Mouse (Mus musculus) hindbrain, embryonic 11.5 days (tissue): ENCODE results near the gene Sept1. TPM values are rescaled to one million over a fixed set of nuclear protein-coding genes. Genes with fewer than 3 reads are reported as not detected.
"Not testable (repeated sequence)": the region's sequence is repeated elsewhere in the genome, so short reads cannot be mapped to it uniquely, and the experiment has no call there.

Experiments
- ATAC-seq: fragments of 200-750 bp; cut with Nextera tagmentation; 2 replicates; pipeline ENCODE4 v1.8.0; 2017; ENCODE audit warnings: mild to moderate bottlenecking, moderate TSS enrichment, moderate library complexity; ENCODE audit not compliant: low FRiP score
- DNase-seq: peaks from one replicate; pipeline ENCODE4 v3.0.0-alpha.2; 2015; ENCODE audit warnings: low spot score
- H3K27ac ChIP-seq: fragments of 300-500 bp; sonication (generic); 2 replicates; pipeline ENCODE4 v1.5.1; 2014; ENCODE audit warnings: mild to moderate bottlenecking, low read depth, low read length
- H3K27me3 ChIP-seq: fragments of 300-500 bp; sonication (generic); 2 replicates; pipeline ENCODE4 v1.6.1; 2014; ENCODE audit warnings: mild to moderate bottlenecking, low read length, moderate library complexity, mixed read lengths; ENCODE audit not compliant: control insufficient read depth, insufficient read depth
- H3K36me3 ChIP-seq: fragments of 300-500 bp; sonication (generic); 2 replicates; pipeline ENCODE4 v1.6.1; 2014; ENCODE audit warnings: mild to moderate bottlenecking, low read length, moderate library complexity, mixed read lengths; ENCODE audit not compliant: control insufficient read depth, insufficient read depth
- H3K4me1 ChIP-seq: fragments of 300-500 bp; sonication (generic); replicated peaks from 2 replicates; pipeline ENCODE4 v1.6.1; 2014; ENCODE audit warnings: low read length, mixed read lengths; ENCODE audit not compliant: control insufficient read depth, insufficient read depth
- H3K4me2 ChIP-seq: fragments of 300-500 bp; sonication (generic); replicated peaks from 2 replicates; pipeline ENCODE4 v1.6.1; 2014; ENCODE audit warnings: mild to moderate bottlenecking, low read depth, low read length
- H3K4me3 ChIP-seq: fragments of 300-500 bp; sonication (generic); 2 replicates; pipeline ENCODE4 v1.5.1; 2014; ENCODE audit warnings: low read depth, low read length
- H3K9ac ChIP-seq: fragments of 300-500 bp; sonication (generic); 2 replicates; pipeline ENCODE4 v1.6.1; 2014; ENCODE audit warnings: low read depth, low read length
- H3K9me3 ChIP-seq: fragments of 300-500 bp; sonication (generic); 2 replicates; pipeline ENCODE4 v1.6.1; 2016; ENCODE audit warnings: low read length; ENCODE audit not compliant: control insufficient read depth
- WGBS: fragments of 180-500 bp; shearing (Covaris S2); extraction: QIAGEN DNeasy Blood & Tissue Kit; methylation state at CpG from one replicate; pipeline ENCODE4 v1.1.7; 2014; 5-methylcytosine and 5-hydroxymethylcytosine counted together
- polyA plus RNA-seq: library from polyadenylated mRNA; unstranded; fragments of >200 nt; fragmentation: Nextera tagmentation; extraction: Ambion mirVana; gene quantifications from 2 replicates; pipeline ENCODE4 v1.2.1, GENCODE M21; 2014

The Sept1 gene
- polyA plus RNA-seq, 1 experiment from 2014 or later = 30.0 TPM

DNA sequence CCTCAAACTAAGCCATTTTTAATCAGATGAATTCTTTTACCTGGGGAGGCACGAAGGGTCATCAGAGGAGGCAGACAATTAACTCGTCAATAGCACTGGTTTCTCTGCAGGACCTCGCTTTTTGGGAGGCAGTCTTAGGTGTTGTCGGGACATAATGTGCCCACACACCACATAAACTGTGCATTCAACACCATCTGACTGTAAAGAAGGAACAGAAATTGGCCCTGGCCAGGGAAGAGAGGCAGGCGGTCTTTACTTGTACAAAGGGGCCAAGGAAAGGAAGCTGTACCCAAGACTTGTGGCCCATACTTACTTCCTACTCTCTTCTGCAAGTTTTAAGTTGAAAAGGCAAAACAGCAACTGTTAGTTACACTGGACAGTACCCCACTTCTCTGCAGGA lies 23.6 kb upstream of the Sept1 start:
- Histone ChIP-seq H3K9ac (no peak overlapping the region), H3K4me1 (peaks cover 2% of the 10 kb centered on the region), H3K4me2 (no peak overlapping the region), H3K4me3 (no peak overlapping the region), H3K27me3 (no peaks in the 10 kb centered on the region), H3K36me3 (no peaks in the 10 kb centered on the region), H3K9me3 (no peaks in the 10 kb centered on the region), H3K27ac (no peak overlapping the region)
- ATAC-seq (no peak), DNase-seq (no peak)
- 84% methylated on average over 5 of the region's 5 CpGs for WGBS

DNA sequence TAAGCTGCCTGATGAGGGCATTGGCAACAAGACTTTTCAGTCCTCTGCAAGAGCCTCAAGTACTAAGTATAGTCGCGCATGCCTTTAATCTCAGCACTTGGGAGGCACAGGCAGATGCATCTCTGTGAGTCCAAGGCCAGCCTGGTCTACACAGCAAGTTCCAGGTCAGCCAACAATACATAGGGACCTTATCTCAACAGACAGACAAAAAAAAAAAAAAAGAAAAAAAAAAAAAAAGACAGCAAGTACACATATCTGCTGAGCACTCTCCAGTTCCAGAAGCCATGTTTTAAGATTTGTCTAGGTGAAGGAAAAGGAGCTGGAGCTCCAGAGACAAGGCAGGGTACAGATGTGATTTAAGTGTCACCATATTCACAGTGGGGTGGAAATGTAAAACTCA lies 23.0 kb upstream of the Sept1 start:
- Histone ChIP-seq H3K4me1 (peaks cover 2% of the 10 kb centered on the region), H3K9me3 (no peaks in the 10 kb centered on the region), H3K36me3 (no peaks in the 10 kb centered on the region), H3K9ac (no peak overlapping the region), H3K27me3 (no peaks in the 10 kb centered on the region), H3K27ac (no peak overlapping the region), H3K4me3 (no peak overlapping the region), H3K4me2 (no peak overlapping the region)
- no peak for DNase-seq
- no peak for ATAC-seq
- WGBS = 90% methylated on average over 2 of the region's 2 CpGs

DNA sequence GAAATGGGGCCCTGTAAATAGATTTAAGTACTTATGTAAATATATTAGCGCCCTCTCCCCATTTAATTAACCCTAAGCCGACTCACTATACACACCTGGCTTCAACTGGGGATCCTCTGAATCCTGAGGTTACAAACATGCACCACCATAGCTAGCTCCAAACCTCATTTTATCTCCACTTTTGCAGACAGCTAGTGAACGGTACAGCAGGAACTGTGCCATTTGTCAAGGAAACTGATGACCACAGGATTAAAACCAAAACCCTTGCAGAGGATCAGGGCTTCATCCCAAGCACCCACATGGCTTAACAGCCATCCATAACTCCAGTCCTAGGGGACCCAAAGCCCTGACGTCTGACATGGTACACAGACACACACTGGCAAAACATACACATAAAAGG lies 22.1 kb upstream of the Sept1 start:
- 38% methylated on average over 4 of the region's 4 CpGs for WGBS
- H3K4me1 ChIP-seq = peaks cover 2% of the 10 kb centered on the region
- peak overlapping the region; percentile 50 for H3K4me3 ChIP-seq
- peak overlapping the region; percentile 80 for H3K4me2 ChIP-seq
- no peak for ATAC-seq
- H3K9me3 ChIP-seq = no peaks in the 10 kb centered on the region
- H3K27ac ChIP-seq = no peak overlapping the region; the same call in 1 of the 2 replicates
- no peaks in the 10 kb centered on the region for H3K27me3 ChIP-seq
- DNase-seq = no peak
- peak overlapping the region; percentile 72; the same call in 1 of the 2 replicates for H3K9ac ChIP-seq
- no peaks in the 10 kb centered on the region for H3K36me3 ChIP-seq

DNA sequence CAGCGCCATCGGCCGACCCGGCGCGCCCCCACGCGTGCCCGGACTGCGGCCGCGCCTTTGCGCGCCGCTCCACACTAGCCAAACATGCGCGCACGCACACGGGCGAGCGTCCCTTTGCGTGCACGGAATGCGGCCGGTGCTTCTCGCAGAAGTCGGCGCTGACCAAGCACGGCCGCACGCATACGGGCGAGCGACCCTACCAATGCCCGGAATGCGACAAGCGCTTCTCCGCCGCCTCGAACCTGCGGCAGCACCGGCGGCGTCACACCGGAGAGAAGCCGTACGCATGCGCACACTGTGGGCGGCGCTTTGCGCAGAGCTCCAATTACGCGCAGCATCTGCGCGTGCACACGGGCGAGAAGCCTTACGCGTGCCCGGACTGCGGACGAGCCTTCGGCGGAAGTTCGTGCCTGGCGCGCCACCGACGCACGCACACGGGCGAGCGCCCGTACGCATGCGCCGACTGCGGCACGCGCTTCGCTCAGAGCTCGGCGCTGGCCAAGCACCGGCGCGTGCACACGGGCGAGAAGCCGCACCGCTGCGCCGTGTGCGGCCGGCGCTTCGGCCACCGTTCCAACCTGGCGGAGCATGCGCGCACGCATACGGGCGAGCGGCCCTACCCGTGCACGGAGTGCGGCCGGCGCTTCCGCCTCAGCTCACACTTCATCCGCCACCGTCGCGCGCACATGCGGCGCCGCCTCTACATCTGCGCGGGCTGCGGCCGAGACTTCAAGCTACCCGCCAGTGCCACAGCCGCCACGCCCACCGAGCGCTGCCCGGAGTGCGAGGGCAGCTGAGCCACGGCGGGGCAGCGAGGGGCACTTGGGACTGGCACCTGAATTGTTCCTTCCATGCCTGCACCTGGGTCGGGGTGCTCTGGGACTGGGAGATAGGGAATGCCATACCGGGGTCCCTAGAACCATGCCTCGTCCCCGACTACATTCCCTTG lies 21.2 kb upstream of the Sept1 start:
- DNase-seq (peak; percentile 99), ATAC-seq (peak; percentile 96)
- peak overlapping the region; percentile 72 for H3K9ac ChIP-seq
- H3K4me3 ChIP-seq = peak overlapping the region; percentile 50
- H3K4me1 ChIP-seq = peaks cover 2% of the 10 kb centered on the region
- H3K9me3 ChIP-seq = no peaks in the 10 kb centered on the region
- H3K27ac ChIP-seq = peak overlapping the region; percentile 87
- WGBS = 1% methylated on average over 132 of the region's 136 CpGs
- peak overlapping the region; percentile 80 for H3K4me2 ChIP-seq
- no peaks in the 10 kb centered on the region for H3K36me3 ChIP-seq
- no peaks in the 10 kb centered on the region for H3K27me3 ChIP-seq

DNA sequence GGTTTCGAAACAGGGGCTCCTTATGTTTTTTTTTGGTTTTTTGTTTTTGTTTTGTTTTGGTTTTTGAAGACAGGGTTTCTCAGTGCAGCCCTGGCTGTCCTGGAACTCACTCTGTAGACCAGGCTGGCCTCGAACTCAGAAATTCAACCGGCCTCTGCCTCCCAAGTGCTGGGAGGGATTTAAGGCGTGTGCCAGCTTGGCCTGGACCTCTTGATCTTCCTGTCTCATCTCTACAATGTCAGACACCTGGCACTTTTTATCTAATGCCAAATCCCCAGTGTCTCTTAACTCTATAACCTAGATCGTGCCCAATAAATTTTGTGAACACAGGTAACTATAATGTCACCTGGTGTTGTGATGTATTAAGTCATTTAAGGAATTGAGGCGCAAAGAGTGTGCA lies 20.4 kb upstream of the Sept1 start:
- H3K27ac ChIP-seq = peak overlapping the region; percentile 87

DNA sequence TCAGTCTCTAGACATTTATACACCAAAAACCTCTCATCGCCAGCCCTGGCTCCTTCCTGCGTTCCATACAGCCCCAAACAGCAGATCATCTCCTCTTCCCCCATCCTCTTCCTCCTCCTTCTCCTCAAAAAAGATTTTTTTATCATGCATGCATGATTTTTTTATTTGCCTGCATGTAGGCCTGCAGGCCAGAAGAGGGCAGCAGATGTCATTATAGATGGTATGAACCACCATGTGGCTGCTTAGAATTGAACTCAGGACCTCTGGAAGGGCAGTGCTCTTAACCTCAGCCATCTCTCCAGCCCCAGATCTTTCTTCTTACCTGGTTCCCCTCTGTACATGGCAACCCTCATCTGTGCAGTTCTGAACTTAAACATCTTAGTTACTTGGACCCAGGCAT lies 19.5 kb upstream of the Sept1 start:
- no peak overlapping the region for H3K9ac ChIP-seq
- peak; percentile 51 for DNase-seq
- H3K9me3 ChIP-seq = no peaks in the 10 kb centered on the region
- H3K4me3 ChIP-seq = no peak overlapping the region
- H3K27me3 ChIP-seq = no peaks in the 10 kb centered on the region
- H3K27ac ChIP-seq = no peak overlapping the region
- H3K4me1 ChIP-seq = no peaks in the 10 kb centered on the region; the same call in none of the 2 replicates
- ATAC-seq = no peak
- no peak overlapping the region for H3K4me2 ChIP-seq
- 96% methylated on average over 2 of the region's 2 CpGs for WGBS
- no peaks in the 10 kb centered on the region for H3K36me3 ChIP-seq

More for the DNA sequence above, 20.4 kb upstream of the Sept1 start:
- no peak for DNase-seq
- Histone ChIP-seq H3K4me2 (peak overlapping the region; percentile 80), H3K4me3 (peak overlapping the region; percentile 50), H3K36me3 (no peaks in the 10 kb centered on the region), H3K27me3 (no peaks in the 10 kb centered on the region), H3K9ac (peak overlapping the region; percentile 70), H3K9me3 (no peaks in the 10 kb centered on the region), H3K4me1 (no peaks in the 10 kb centered on the region; the same call in none of the 2 replicates)
- 84% methylated on average over 6 of the region's 6 CpGs for WGBS
- ATAC-seq = no peak

DNA sequence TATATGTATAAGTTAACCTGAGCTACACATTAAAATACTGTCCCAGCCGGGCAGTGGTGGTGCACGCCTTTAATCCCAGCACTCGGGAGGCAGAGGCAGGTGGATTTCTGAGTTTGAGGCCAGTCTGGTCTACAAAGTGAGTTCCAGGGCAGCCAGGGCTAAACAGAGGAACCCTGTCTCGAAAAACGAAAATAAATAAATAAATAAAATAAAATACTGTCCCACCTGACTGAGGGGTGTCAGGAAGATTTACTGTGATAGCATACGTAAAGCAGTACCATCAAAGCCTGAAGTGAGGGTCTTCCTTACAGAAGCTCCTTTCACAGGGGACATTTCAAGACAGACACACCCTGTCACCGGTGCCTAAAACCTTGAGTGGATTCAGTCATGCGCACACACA lies 17.6 kb upstream of the Sept1 start:
- not testable (repeated sequence) for DNase-seq, H3K4me2 ChIP-seq, H3K9ac ChIP-seq, H3K36me3 ChIP-seq, H3K4me3 ChIP-seq, H3K27ac ChIP-seq, H3K27me3 ChIP-seq, H3K9me3 ChIP-seq, H3K4me1 ChIP-seq, ATAC-seq
- whole genome bisulfite sequencing = 95% methylated on average over 8 of the region's 8 CpGs

DNA sequence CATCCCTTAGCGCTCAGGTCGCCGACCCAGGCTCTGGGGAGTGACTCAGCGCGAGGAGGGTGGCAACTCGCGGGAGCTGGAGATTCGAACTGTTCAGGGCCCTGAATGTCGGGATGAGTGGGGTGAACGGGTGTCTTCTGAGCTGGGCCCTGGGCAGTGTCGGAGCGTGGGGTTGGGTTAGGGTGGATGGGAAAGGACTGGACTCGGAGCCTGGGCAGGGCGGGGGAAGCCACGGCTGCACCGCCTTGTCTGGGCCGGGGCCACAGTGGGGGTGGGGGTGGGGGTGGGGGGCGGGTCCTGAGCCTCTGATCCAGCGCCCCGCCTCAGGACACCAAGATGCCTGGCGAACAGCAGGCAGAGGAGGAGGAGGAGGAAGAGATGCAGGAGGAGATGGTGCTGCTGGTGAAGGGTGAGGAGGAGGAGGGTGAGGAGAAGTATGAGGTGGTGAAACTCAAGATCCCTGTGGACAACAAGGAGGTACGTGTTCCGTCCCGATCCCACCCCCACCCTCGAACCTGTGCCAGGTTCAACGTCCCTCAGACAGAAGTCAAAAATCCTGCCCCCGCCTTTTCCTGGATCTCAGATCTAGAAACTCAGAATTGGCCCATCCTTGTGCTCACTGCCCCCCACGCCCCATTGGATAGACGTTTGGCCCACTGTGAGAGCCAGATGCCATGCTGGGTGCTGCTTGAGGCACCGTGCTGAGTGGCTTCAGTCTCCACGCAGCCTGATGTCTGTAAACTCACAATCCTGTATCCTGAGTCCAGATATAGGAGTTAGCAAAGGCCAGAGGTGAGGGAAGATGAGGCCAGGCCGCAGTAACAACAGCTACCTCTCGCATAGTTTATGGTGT lies 12.0 kb upstream of the Sept1 start:
- 15% methylated on average over 31 of the region's 33 CpGs for WGBS
- DNase-seq = no peak

More for the DNA sequence above, 12.0 kb upstream of the Sept1 start:
- Histone ChIP-seq H3K4me3 (peak overlapping the region; percentile 87), H3K27ac (peak overlapping the region; percentile 74), H3K4me1 (peaks cover 4% of the 10 kb centered on the region; the same call in 1 of the 2 replicates), H3K9me3 (no peaks in the 10 kb centered on the region), H3K27me3 (no peaks in the 10 kb centered on the region), H3K4me2 (peak overlapping the region; percentile 90), H3K36me3 (no peaks in the 10 kb centered on the region), H3K9ac (peak overlapping the region; percentile 88)
- peak; percentile 85 for ATAC-seq
